Mouse (Mus musculus) midbrain, embryonic 10.5 days (tissue): ENCODE measurements around the gene Gstm5. TPM values are rescaled to one million over a fixed set of nuclear protein-coding genes. Genes with fewer than 3 reads are reported as not detected.

ENCODE experiments used
- DNase-seq: peaks from one replicate; pipeline ENCODE4 v3.0.0-alpha.2; 2017; ENCODE audit warnings: low spot score
- H3K27ac ChIP-seq: fragments of 300-500 bp; sonication (generic); replicated peaks from 2 replicates; pipeline ENCODE4 v1.5.1; 2016; ENCODE audit warnings: mild to moderate bottlenecking
- H3K27me3 ChIP-seq: fragments of 300-500 bp; sonication (generic); 2 replicates; pipeline ENCODE4 v1.6.1; 2016; ENCODE audit warnings: low read depth, mild to moderate bottlenecking; ENCODE audit not compliant: poor library complexity, severe bottlenecking
- H3K36me3 ChIP-seq: fragments of 300-500 bp; sonication (generic); 2 replicates; pipeline ENCODE4 v1.6.1; 2016; ENCODE audit warnings: mild to moderate bottlenecking, moderate library complexity
- H3K4me1 ChIP-seq: fragments of 300-500 bp; sonication (generic); 2 replicates; pipeline ENCODE4 v1.6.1; 2016
- H3K4me3 ChIP-seq: fragments of 300-500 bp; sonication (generic); 2 replicates; pipeline ENCODE4 v1.5.1; 2016; ENCODE audit warnings: mild to moderate bottlenecking, moderate library complexity
- H3K9me3 ChIP-seq: fragments of 300-500 bp; sonication (generic); replicated peaks from 2 replicates; pipeline ENCODE4 v1.6.1; 2016; ENCODE audit warnings: mild to moderate bottlenecking
- WGBS: fragments of 180-500 bp; shearing (Covaris S2); methylation state at CpG from one replicate; pipeline ENCODE4 v1.1.7; 2016; 5-methylcytosine and 5-hydroxymethylcytosine counted together
- polyA plus RNA-seq: library from polyadenylated mRNA; unstranded; fragments of >200 nt; fragmentation: Nextera tagmentation; extraction: Ambion mirVana; gene quantifications from 2 replicates; pipeline ENCODE4 v1.2.1, GENCODE M21; 2016

Gene Gstm5
- polyA plus RNA-seq, 1 experiment from 2014 or later, result 240 TPM

DNA sequence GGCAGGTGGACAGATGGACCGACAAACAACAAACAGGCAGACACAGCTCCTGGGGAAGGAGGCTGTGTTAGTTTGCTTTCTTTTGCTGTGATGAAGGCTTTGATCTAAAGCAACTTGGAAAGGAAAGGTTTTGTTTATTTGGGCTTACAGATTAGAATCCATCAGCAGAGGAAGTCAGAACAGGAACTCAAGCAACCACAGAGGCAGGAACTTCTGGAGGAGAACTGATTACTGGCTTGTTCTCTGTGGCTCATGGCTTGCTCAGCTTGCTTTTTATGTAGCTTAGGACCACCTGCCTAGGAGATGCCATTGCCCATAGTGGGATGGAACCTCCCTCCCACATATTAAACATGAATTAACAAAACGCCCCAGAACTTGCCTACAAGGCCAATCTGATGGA is 33.1 kb upstream of the Gstm5 start:
- 71% methylated on average over 2 of the region's 2 CpGs for WGBS
- no peak overlapping the region for H3K27ac ChIP-seq

DNA sequence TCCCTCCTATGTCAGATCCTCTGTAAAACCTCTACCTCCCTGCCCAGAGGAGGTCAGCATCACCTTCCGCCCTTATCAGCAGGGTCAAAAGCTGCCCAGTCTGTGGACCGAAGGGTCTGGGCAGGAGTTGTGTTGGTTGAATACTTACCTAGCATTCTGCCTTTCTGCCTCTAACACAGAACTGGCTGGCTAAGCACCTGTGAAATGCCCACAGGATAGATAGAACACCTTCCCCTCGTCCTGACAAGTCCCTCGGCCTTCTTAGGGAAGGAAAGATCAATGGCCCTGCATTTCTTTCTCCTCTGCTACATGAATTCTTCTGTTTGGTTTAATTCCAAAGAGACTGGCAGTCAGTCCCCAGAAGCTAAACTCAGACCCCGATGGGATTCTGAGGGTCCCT is 32.1 kb upstream of the Gstm5 start:
- no peaks in the 10 kb centered on the region for H3K9me3 ChIP-seq
- H3K4me3 ChIP-seq, result no peak overlapping the region
- 0 out of 2 replicates have a peak, but pooled peaks cover 4% of the 10 kb centered on the region for H3K27me3 ChIP-seq
- peaks cover 7% of the 10 kb centered on the region for H3K4me1 ChIP-seq
- no peaks in the 10 kb centered on the region for H3K36me3 ChIP-seq
- DNase-seq, result no peak
- H3K27ac ChIP-seq, result 0 out of 2 replicates have a peak overlapping the region, but pooled peaks have one; percentile 17
- WGBS, result 86% methylated on average over 5 of the region's 5 CpGs

More for the DNA sequence above, 33.1 kb upstream of the Gstm5 start:
- 0 out of 2 replicates have a peak, but pooled peaks cover 4% of the 10 kb centered on the region for H3K27me3 ChIP-seq
- H3K36me3 ChIP-seq, result no peaks in the 10 kb centered on the region
- no peak overlapping the region for H3K4me3 ChIP-seq
- H3K4me1 ChIP-seq, result peaks cover 11% of the 10 kb centered on the region; the same call in 1 of the 2 replicates
- no peak for DNase-seq
- H3K9me3 ChIP-seq, result no peaks in the 10 kb centered on the region

GRCm38 (mm10) chr3:107863898-107864603 is 31.6 kb upstream of the Gstm5 start:
- H3K27ac ChIP-seq, result 0 out of 2 replicates have a peak overlapping the region, but pooled peaks have one; percentile 17
- 11% methylated on average over 2 of the region's 2 CpGs for WGBS
- no peaks in the 10 kb centered on the region for H3K36me3 ChIP-seq
- H3K4me1 ChIP-seq, result peaks cover 12% of the 10 kb centered on the region
- no peak overlapping the region for H3K4me3 ChIP-seq
- H3K27me3 ChIP-seq, result 0 out of 2 replicates have a peak, but pooled peaks cover 4% of the 10 kb centered on the region
- H3K9me3 ChIP-seq, result no peaks in the 10 kb centered on the region
- DNase-seq, result peak; percentile 87

DNA sequence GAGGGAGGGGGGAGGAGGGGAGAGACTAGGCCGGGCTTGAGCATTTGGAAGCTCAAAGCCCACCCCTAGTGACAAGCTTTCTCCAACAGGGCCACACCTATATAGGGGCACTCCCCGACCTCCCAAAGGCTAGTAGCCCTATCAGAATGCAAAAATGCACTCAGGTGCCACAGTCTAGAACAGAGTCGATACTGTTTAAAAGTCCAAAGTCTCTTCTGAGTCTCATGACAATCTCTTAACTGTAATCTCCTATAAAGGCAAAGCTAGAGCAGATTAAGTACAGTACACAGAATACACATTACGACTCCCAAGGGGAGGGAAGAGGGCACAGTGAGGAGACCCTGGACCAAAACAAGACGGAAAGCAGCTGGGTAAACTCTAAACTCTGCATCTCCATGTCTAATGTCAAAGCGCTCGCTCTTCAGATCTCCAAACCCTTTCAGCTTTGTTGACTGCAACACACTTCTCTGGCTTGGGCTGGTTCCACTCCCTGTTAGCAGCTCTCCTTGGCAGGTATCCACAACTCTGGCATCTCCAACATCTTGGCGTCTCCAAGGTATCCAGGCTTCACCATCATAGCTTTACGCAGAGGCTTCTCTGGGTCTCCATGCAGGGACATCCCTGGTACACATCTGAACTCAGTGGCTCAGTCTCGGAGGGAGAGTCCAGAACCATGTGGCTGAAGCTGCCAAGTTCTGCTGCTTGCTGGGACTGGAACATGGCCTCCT is 30.1 kb upstream of the Gstm5 start:
- peaks cover 23% of the 10 kb centered on the region for H3K4me1 ChIP-seq
- H3K27me3 ChIP-seq, result 0 out of 2 replicates have a peak, but pooled peaks cover 4% of the 10 kb centered on the region
- no peaks in the 10 kb centered on the region for H3K9me3 ChIP-seq
- no peaks in the 10 kb centered on the region for H3K36me3 ChIP-seq
- no peak for DNase-seq
- WGBS, result 76% methylated on average over 10 of the region's 10 CpGs
- H3K27ac ChIP-seq, result no peak overlapping the region
- no peak overlapping the region for H3K4me3 ChIP-seq

DNA sequence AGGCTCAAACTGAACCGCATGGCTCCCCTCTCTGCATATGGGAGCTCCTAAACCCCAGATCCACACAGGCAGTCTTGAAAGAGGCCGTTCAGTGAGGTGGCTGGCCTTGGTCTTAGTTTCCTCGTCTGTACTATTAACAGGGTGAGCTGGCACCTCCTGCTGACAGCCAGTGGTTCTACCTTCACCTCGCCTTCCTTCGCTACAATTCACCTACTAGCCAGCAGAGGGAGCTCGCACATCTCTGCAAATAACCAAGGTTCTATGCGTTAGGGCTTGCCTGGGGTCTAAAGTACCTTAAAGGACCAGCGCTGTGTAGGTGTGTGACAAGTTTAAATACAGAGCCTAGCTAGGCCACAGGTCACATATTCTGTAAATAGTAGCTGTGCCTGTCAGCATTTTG is 28.5 kb upstream of the Gstm5 start:
- no peaks in the 10 kb centered on the region for H3K9me3 ChIP-seq
- 8% methylated on average over 8 of the region's 8 CpGs for WGBS

DNA sequence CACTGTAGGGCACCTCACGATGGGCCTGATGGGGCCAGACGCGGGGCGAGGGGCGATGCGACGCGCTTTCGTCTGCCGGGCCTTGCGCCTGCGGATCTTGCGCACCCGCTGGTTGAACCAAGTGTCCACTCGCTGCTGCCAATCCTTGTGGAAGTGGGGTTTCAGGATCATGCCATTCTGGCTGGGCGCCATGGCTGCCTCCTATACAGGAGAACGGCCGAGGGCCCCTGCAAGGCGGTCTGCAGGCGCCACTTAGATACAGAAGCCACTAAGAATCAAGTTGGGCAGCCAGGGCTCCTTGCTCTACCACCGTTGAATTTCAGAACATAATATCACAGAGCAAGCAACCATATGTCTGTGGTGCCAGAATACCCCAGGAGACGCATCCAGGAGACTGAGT is 27.2 kb upstream of the Gstm5 start:
- H3K4me1 ChIP-seq, result peaks cover 22% of the 10 kb centered on the region
- H3K27me3 ChIP-seq, result 0 out of 2 replicates have a peak, but pooled peaks cover 4% of the 10 kb centered on the region
- no peaks in the 10 kb centered on the region for H3K36me3 ChIP-seq
- 88% methylated on average over 22 of the region's 22 CpGs for WGBS
- H3K4me3 ChIP-seq, result no peak overlapping the region
- no peaks in the 10 kb centered on the region for H3K9me3 ChIP-seq
- peak overlapping the region; percentile 75 for H3K27ac ChIP-seq
- DNase-seq, result no peak

More for the DNA sequence above, 28.5 kb upstream of the Gstm5 start:
- Histone ChIP-seq H3K27me3 (0 out of 2 replicates have a peak, but pooled peaks cover 4% of the 10 kb centered on the region), H3K4me1 (peaks cover 23% of the 10 kb centered on the region), H3K36me3 (no peaks in the 10 kb centered on the region), H3K4me3 (no peak overlapping the region), H3K27ac (no peak overlapping the region)
- peak; percentile 87 for DNase-seq

GRCm38 (mm10) chr3:107869097-107869496 is 26.5 kb upstream of the Gstm5 start:
- peak overlapping the region; percentile 75 for H3K27ac ChIP-seq
- WGBS, result 15% methylated on average over 7 of the region's 7 CpGs

GRCm38 (mm10) chr3:107869925-107870324 is 25.7 kb upstream of the Gstm5 start:
- Histone ChIP-seq H3K36me3 (no peaks in the 10 kb centered on the region), H3K9me3 (no peaks in the 10 kb centered on the region), H3K27ac (peak overlapping the region; percentile 75), H3K4me1 (peaks cover 24% of the 10 kb centered on the region), H3K27me3 (0 out of 2 replicates have a peak, but pooled peaks cover 3% of the 10 kb centered on the region), H3K4me3 (no peak overlapping the region)
- 73% methylated on average over 4 of the region's 4 CpGs for WGBS
- no peak for DNase-seq

More at GRCm38 (mm10) chr3:107869097-107869496, 26.5 kb upstream of the Gstm5 start:
- H3K4me1 ChIP-seq, result peaks cover 24% of the 10 kb centered on the region
- no peaks in the 10 kb centered on the region for H3K36me3 ChIP-seq
- peak; percentile 32 for DNase-seq
- H3K9me3 ChIP-seq, result no peaks in the 10 kb centered on the region
- no peak overlapping the region for H3K4me3 ChIP-seq
- H3K27me3 ChIP-seq, result 0 out of 2 replicates have a peak, but pooled peaks cover 4% of the 10 kb centered on the region

GRCm38 (mm10) chr3:107873335-107874251 is 22.0 kb upstream of the Gstm5 start:
- Histone ChIP-seq H3K36me3 (no peaks in the 10 kb centered on the region), H3K27ac (0 out of 2 replicates have a peak overlapping the region, but pooled peaks have one; percentile 13), H3K9me3 (no peaks in the 10 kb centered on the region), H3K4me1 (peaks cover 21% of the 10 kb centered on the region), H3K4me3 (no peak overlapping the region), H3K27me3 (no peaks in the 10 kb centered on the region)
- WGBS, result 79% methylated on average over 24 of the region's 24 CpGs
- DNase-seq, result no peak

GRCm38 (mm10) chr3:107875231-107875630 is 20.4 kb upstream of the Gstm5 start:
- no peaks in the 10 kb centered on the region for H3K27me3 ChIP-seq
- no peak overlapping the region for H3K27ac ChIP-seq
- H3K4me3 ChIP-seq, result no peak overlapping the region
- H3K4me1 ChIP-seq, result peaks cover 6% of the 10 kb centered on the region
- H3K36me3 ChIP-seq, result no peaks in the 10 kb centered on the region
- no peak for DNase-seq
- 76% methylated on average over 6 of the region's 6 CpGs for WGBS
- H3K9me3 ChIP-seq, result no peaks in the 10 kb centered on the region

DNA sequence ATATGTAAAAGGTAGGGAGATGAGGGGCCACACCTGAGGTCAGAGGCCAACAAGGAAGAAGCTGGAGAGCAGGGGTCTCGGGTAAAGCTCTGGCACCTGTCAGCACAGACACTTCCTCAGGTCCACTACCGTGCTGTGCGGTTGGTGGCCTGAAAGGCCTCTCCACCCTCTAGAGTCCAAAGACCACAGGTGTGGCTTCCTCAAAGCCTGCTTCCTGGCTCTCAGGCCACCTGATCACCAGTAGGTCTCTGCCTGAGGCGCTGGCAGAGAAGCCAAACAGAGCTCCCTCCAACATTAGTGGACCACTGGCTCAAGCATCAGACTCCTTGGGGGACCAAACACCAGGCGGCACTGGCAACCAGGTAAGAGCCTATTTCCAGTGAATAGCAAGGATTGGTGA is 18.6 kb upstream of the Gstm5 start, which contains the start of gene Eps8l3:
Eps8l3 (plus strand) TSS at position 225 of the 400 bp plus-strand sequence.
- no peak for DNase-seq
- Histone ChIP-seq H3K27me3 (no peaks in the 10 kb centered on the region), H3K9me3 (no peaks in the 10 kb centered on the region), H3K36me3 (no peaks in the 10 kb centered on the region), H3K4me1 (peaks cover 6% of the 10 kb centered on the region), H3K4me3 (no peak within 1 kb of the TSS), H3K27ac (no peak within 1 kb of the TSS)
- 82% methylated on average over 5 of the region's 5 CpGs for WGBS
